Mouse (Mus musculus) midbrain, embryonic 15.5 days (tissue): ENCODE results near the gene Kcnj11. TPM values are rescaled to one million over a fixed set of nuclear protein-coding genes. Genes with fewer than 3 reads are reported as not detected.

Experiments
- ATAC-seq: fragments of 200-750 bp; cut with Nextera tagmentation; replicated peaks from 2 replicates; pipeline ENCODE4 v1.8.0; 2017; ENCODE audit warnings: moderate TSS enrichment
- H3K27ac ChIP-seq: fragments of 300-500 bp; sonication (generic); 2 replicates; pipeline ENCODE4 v1.5.1; 2015; ENCODE audit warnings: mild to moderate bottlenecking, inconsistent platforms
- H3K27me3 ChIP-seq: fragments of 300-500 bp; sonication (generic); replicated peaks from 2 replicates; pipeline ENCODE4 v1.6.1; 2015; ENCODE audit warnings: inconsistent platforms
- H3K36me3 ChIP-seq: fragments of 300-500 bp; sonication (generic); replicated peaks from 2 replicates; pipeline ENCODE4 v1.6.1; 2015; ENCODE audit warnings: inconsistent platforms
- H3K4me1 ChIP-seq: fragments of 300-500 bp; sonication (generic); 2 replicates; pipeline ENCODE4 v1.6.1; 2015; ENCODE audit warnings: inconsistent platforms
- H3K4me2 ChIP-seq: fragments of 300-500 bp; sonication (generic); 2 replicates; pipeline ENCODE4 v1.6.1; 2015; ENCODE audit warnings: inconsistent platforms, mild to moderate bottlenecking, moderate library complexity
- H3K4me3 ChIP-seq: fragments of 300-500 bp; sonication (generic); 2 replicates; pipeline ENCODE4 v1.5.1; 2015; ENCODE audit warnings: mild to moderate bottlenecking, inconsistent platforms
- H3K9ac ChIP-seq: fragments of 300-500 bp; sonication (generic); 2 replicates; pipeline ENCODE4 v1.6.1; 2015; ENCODE audit warnings: mild to moderate bottlenecking, inconsistent platforms
- H3K9me3 ChIP-seq: fragments of 300-500 bp; sonication (generic); 2 replicates; pipeline ENCODE4 v1.6.1; 2016; ENCODE audit warnings: inconsistent platforms
- WGBS: fragments of 180-500 bp; shearing (Covaris S2); methylation state at CpG from one replicate; pipeline ENCODE4 v1.1.7; 2015; ENCODE audit warnings: mixed read lengths; 5-methylcytosine and 5-hydroxymethylcytosine counted together
- polyA plus RNA-seq: library from polyadenylated mRNA; unstranded; fragments of >200 nt; fragmentation: Nextera tagmentation; extraction: Ambion mirVana; gene quantifications from 2 replicates; pipeline ENCODE4 v1.2.1, GENCODE M21; 2015

Kcnj11 gene
- polyA plus RNA-seq, result 2.3 and 2.4 TPM in 2 replicates

DNA sequence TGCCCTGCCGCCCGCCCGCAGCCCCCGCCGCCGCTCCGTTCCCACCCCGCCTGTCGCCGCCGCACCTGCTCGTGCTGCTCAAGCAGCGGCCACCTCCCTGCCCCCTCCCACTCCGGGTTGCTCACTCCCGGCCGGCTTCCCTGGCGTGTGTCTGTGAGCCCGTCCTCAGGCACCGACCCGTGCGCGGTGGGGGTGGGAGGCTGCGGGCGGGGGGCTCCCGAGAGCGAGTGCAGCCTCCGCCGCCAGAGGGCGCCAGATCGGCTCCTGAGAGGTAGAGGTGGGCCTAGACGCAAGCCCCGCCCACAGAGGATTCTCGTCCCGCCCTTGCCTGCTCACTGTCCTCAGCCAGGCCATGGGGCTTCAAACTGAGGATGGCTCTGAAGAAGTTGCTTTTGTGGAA, at the start of gene Kcnj11:
Kcnj11 (minus strand) TSS at position 202 of the 400 bp plus-strand sequence.
- peak within 1 kb of the TSS; percentile 65 for H3K4me3 ChIP-seq
- no peaks in the 10 kb centered on the region for H3K9me3 ChIP-seq
- H3K9ac ChIP-seq, result peak within 1 kb of the TSS; percentile 81
- WGBS, result 2% methylated on average over 20 of the region's 34 CpGs
- H3K36me3 ChIP-seq, result no peaks in the 10 kb centered on the region
- peaks cover 21% of the 10 kb centered on the region; the same call in 1 of the 2 replicates for H3K4me1 ChIP-seq
- peak; percentile 83 for ATAC-seq
- no peak within 1 kb of the TSS; the same call in 1 of the 2 replicates for H3K27ac ChIP-seq
- H3K4me2 ChIP-seq, result peak within 1 kb of the TSS; percentile 80
- H3K27me3 ChIP-seq, result peaks cover 3% of the 10 kb centered on the region; the same call in 1 of the 2 replicates

DNA sequence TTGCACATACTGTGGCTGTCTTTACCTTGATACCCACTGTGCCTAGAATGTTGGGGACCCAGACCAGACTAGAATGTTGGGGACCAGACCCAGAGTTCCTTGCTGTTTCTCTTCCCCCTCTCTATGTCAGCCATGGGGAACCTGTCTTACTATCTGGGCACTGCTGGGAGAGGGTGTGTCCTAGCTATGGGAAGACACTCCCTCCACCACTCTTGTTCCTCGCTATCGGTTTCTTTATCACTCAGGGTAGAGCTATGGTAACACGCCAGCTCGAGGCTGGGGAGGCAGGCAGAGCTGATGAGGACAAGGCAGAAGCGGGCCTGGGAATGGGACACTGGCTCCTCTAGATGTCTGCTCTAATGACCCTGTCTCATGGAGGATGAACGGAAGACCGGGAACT, 46.9 kb upstream of the Kcnj11 start:
- 95% methylated on average over 7 of the region's 7 CpGs for WGBS
- Histone ChIP-seq H3K4me3 (no peak overlapping the region), H3K27me3 (no peaks in the 10 kb centered on the region), H3K4me2 (no peak overlapping the region), H3K9me3 (no peaks in the 10 kb centered on the region), H3K9ac (no peak overlapping the region), H3K27ac (peak overlapping the region; percentile 65; the same call in 1 of the 2 replicates), H3K4me1 (peaks cover 16% of the 10 kb centered on the region), H3K36me3 (no peaks in the 10 kb centered on the region)
- ATAC-seq, result no peak

DNA sequence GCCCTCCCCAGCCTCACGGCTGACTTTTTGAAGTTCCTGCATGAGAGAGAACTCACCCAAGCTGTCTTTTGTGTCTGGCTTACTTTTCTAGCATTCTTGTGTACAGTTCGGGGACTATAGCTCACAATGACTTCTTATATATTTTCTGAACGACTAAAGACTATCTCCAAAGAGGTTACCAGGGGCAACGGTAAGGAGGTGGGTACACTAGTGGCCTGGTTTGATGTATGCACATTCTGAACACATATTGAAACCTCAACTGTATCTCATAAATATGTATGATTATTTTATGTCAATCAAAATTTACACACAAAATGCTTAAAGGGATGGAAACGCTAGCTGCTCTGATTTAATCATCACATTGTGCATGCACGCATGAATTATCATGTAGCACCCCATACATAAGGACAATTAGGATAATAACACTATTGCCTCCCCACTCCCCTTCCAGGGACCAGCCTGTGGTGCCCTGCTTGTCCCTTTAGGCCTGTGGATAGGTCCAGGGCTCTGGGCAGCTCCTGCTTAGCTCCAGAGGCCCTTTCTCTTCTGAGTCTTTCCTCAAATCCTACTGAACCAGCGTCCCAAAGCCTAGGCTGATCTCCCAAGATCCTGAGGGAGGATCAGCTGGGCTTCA, 46.2 kb upstream of the Kcnj11 start:
- Histone ChIP-seq H3K36me3 (no peaks in the 10 kb centered on the region), H3K4me2 (no peak overlapping the region), H3K9me3 (no peaks in the 10 kb centered on the region), H3K27ac (peak overlapping the region; percentile 65), H3K4me1 (peaks cover 16% of the 10 kb centered on the region), H3K4me3 (no peak overlapping the region), H3K9ac (no peak overlapping the region), H3K27me3 (no peaks in the 10 kb centered on the region)
- 49% methylated on average over 7 of the region's 7 CpGs for whole genome bisulfite sequencing
- 0 out of 2 replicates have a peak, but pooled peaks have one; percentile 56 for ATAC-seq

DNA sequence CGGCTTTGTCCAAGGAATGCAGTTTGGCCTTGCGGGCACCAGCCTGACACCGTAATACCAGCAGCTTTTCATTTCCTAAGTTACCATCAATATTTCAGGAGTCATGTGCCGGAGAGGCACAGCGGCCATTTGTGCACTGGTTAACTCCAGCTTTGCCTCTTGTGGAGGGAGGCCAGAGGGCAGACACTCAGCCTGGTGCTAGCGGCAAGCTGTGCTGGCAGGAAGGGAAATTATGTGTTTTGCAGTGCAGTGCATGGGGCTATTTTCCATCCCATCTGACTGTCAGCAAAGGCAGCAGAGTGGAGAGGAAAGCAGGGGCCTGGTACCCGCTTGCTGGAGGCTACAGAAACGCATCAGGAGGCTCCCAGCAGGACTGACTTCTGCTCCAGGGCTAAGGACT, 43.5 kb upstream of the Kcnj11 start:
- Histone ChIP-seq H3K4me1 (peaks cover 16% of the 10 kb centered on the region), H3K4me2 (no peak overlapping the region), H3K27ac (peak overlapping the region; percentile 36; the same call in 1 of the 2 replicates), H3K4me3 (no peak overlapping the region), H3K9ac (no peak overlapping the region), H3K27me3 (no peaks in the 10 kb centered on the region), H3K36me3 (no peaks in the 10 kb centered on the region), H3K9me3 (no peaks in the 10 kb centered on the region)
- ATAC-seq, result no peak
- WGBS, result 70% methylated on average over 8 of the region's 8 CpGs

DNA sequence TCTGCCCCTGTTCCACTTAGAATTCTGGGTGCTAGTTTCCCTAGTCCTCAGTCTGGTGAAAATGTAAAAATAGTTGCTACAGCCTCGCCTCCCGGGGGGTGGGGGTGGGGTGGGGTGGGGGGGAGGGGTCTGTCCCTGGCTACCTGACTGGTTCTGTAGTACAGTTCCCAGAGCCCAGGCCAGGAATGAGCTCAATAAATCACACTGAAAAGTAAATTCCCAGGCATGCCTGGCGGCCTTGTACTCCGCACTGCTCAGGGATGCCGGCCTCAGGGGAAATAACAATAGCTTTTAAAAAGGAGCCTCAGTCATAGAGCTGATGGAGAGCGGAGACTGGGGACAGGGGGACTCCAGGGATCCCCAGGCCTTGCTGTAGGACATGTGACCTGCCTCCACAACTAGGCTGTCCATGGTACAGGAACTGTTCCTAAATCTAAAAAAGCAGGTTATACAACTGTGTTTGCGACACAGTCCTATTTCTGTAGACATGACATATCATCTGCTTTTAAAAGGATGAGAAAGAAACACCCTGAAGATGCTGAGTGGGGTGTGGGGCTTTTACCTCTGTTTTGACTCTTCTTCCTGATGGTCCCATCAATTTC, 37.9 kb upstream of the Kcnj11 start:
- peaks cover 5% of the 10 kb centered on the region for H3K4me1 ChIP-seq
- no peak overlapping the region for H3K27ac ChIP-seq
- no peak overlapping the region for H3K4me3 ChIP-seq
- whole genome bisulfite sequencing, result 42% methylated on average over 7 of the region's 7 CpGs
- H3K27me3 ChIP-seq, result no peaks in the 10 kb centered on the region
- H3K4me2 ChIP-seq, result no peak overlapping the region
- no peak overlapping the region for H3K9ac ChIP-seq
- ATAC-seq, result no peak
- H3K9me3 ChIP-seq, result no peaks in the 10 kb centered on the region
- no peaks in the 10 kb centered on the region for H3K36me3 ChIP-seq

DNA sequence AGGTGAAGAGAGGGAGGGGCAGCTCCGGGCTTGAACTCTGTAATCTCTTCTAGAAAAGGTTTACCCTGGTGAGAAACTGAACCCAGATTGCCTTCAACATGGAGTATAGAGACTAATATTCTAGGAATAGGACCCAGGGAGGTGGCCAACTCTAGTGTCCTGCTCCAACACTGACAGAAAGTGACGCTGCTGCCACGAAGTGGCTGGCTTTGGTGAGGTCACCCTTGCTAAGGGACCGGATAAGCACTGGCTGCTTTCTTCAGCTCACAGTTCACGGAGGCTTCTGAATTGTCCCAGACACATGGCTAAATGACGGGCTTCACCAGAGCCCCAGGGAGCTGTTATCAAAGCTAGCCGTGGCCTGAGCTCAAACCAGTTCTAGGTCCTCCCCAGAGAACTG, 33.3 kb upstream of the Kcnj11 start:
- Histone ChIP-seq H3K4me2 (no peak overlapping the region), H3K9me3 (no peaks in the 10 kb centered on the region), H3K9ac (no peak overlapping the region), H3K4me1 (peaks cover 19% of the 10 kb centered on the region), H3K36me3 (no peaks in the 10 kb centered on the region), H3K27ac (no peak overlapping the region), H3K27me3 (no peaks in the 10 kb centered on the region), H3K4me3 (no peak overlapping the region)
- no peak for ATAC-seq
- WGBS, result 28% methylated on average over 7 of the region's 7 CpGs

DNA sequence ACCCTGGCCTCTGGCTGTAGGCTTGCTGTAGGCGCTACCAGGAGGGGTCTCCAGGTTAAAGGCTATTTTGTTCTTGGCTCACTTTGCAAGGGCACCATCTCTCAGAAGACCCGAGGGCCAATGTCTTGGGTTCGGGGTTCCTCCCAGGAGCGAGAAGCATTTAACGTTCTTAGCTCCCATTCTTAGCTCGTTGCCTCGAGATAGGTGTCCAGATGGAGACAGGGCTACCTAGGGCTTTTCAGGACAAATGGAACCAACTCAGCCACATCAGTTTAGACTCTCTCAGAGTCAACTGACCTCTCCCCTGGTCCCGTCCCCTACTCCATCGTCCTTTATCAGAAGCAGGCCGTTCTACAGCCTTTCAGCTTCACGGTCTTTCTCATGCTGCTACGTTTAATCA, 31.7 kb upstream of the Kcnj11 start:
- H3K4me2 ChIP-seq, result no peak overlapping the region
- peaks cover 19% of the 10 kb centered on the region for H3K4me1 ChIP-seq
- no peaks in the 10 kb centered on the region for H3K27me3 ChIP-seq
- H3K9me3 ChIP-seq, result no peaks in the 10 kb centered on the region
- no peaks in the 10 kb centered on the region for H3K36me3 ChIP-seq
- H3K27ac ChIP-seq, result no peak overlapping the region
- WGBS, result 91% methylated on average over 12 of the region's 12 CpGs
- no peak overlapping the region for H3K9ac ChIP-seq
- ATAC-seq, result no peak
- H3K4me3 ChIP-seq, result no peak overlapping the region

DNA sequence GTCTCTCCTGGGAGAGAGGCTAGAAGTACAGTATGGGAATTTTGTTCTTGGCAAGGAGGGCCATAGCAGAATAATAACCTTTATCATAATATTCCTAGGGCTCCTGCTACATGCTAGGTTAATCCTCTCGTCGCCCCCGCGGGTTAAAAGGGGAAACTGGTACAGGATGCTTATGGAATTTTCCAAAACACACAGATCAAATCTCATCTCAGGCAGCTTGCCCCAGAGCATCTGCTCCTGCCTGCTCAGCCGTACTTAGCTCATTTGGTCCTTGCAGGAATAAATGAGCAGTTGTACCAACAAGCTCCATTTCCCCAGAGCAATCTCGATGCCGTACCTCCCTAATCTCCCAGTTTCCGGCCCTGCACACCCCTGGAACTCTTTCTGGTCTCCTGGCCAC, 31.2 kb upstream of the Kcnj11 start:
- H3K27ac ChIP-seq, result no peak overlapping the region
- H3K27me3 ChIP-seq, result no peaks in the 10 kb centered on the region
- ATAC-seq, result no peak
- no peaks in the 10 kb centered on the region for H3K36me3 ChIP-seq
- H3K9ac ChIP-seq, result no peak overlapping the region
- 52% methylated on average over 8 of the region's 8 CpGs for WGBS
- no peak overlapping the region for H3K4me3 ChIP-seq
- no peaks in the 10 kb centered on the region for H3K9me3 ChIP-seq
- H3K4me1 ChIP-seq, result peaks cover 19% of the 10 kb centered on the region
- no peak overlapping the region for H3K4me2 ChIP-seq

DNA sequence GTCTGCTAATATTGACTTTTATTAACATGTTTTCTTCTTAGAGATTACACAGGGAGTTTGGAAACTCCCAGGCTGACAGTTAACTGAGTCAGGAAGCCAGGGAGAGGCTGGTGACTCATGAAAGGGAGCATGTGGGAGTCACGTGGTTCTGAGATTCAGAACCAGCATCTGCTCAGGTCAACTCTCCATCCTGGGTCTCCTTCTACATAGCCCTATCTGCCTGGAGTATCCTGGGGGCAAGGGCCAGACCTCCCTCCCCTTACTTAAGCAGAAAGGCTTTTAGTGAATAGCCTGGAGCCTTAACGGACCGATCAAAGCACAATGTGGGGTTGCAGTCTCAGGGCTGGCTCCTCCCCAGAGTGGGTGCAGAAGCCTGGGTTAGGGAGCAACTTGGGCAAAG, 30.7 kb upstream of the Kcnj11 start:
- no peaks in the 10 kb centered on the region for H3K36me3 ChIP-seq
- H3K4me2 ChIP-seq, result no peak overlapping the region
- H3K27ac ChIP-seq, result no peak overlapping the region
- no peaks in the 10 kb centered on the region for H3K27me3 ChIP-seq
- no peak for ATAC-seq
- no peak overlapping the region for H3K9ac ChIP-seq
- WGBS, result 18% methylated on average over 3 of the region's 3 CpGs
- peaks cover 19% of the 10 kb centered on the region for H3K4me1 ChIP-seq
- no peaks in the 10 kb centered on the region for H3K9me3 ChIP-seq
- H3K4me3 ChIP-seq, result no peak overlapping the region

DNA sequence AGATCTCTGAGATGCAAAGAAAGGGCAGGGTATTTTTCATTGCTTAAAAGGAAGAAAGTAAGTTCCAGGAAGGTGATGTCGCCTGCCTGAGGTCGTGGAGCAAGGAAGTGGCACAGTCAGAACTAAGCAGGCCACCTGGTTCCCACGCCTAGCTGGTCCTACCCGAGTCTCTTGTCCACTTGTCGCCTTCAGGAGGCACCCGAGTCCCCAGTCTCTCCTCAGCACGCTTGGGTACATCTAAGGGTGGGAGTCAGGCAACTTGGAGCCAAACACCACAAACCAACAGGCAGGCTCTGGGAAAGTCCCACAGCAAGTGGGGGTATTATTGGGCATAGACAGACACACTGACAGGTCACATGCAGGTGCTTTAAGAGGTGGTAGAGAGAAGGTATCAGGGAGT, 30.2 kb upstream of the Kcnj11 start:
- no peaks in the 10 kb centered on the region for H3K9me3 ChIP-seq
- ATAC-seq, result no peak
- no peak overlapping the region for H3K27ac ChIP-seq
- no peaks in the 10 kb centered on the region for H3K27me3 ChIP-seq
- no peak overlapping the region for H3K4me3 ChIP-seq
- H3K4me2 ChIP-seq, result no peak overlapping the region
- 80% methylated on average over 7 of the region's 7 CpGs for WGBS
- peaks cover 19% of the 10 kb centered on the region for H3K4me1 ChIP-seq
- no peaks in the 10 kb centered on the region for H3K36me3 ChIP-seq
- H3K9ac ChIP-seq, result no peak overlapping the region

DNA sequence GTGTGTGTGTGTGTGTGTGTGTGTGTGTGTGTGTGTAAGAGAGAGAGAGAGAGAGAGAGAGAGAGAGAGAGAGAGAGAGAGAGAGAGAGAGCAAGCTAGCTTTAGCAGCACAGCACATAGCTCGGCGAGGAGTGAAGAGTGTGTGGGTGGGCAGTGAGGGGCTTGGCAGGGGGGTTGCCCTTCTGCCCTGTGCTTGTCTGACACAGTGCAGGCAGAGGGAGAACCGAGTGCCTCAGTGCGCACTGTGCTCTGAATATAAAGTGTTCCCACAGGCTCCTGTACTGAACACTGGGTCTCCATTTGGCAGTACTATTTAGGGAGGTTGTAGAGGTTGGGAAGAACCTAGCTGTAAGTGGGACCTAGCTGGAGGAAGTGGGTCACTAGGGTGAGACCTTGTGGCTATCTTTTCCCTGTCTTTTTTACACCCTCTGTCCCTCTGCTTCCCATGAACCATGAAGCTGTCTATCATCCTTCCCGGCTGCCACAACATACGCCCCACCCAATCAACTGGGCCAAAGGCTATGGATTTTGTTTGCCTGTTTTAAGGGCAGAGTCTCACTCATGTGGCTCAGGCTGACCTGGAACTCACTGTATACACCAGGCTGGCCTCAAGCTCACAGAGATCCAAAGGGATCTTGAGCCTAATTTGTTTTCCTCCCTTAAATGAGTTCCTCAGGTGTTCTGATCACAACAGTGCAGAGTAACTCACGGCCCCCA, 29.1 kb upstream of the Kcnj11 start:
- peaks cover 16% of the 10 kb centered on the region for H3K4me1 ChIP-seq
- no peaks in the 10 kb centered on the region for H3K9me3 ChIP-seq
- no peak overlapping the region for H3K27ac ChIP-seq
- H3K4me3 ChIP-seq, result no peak overlapping the region
- no peak overlapping the region for H3K9ac ChIP-seq
- no peaks in the 10 kb centered on the region for H3K27me3 ChIP-seq
- ATAC-seq, result no peak
- 38% methylated on average over 7 of the region's 7 CpGs for WGBS
- no peak overlapping the region for H3K4me2 ChIP-seq
- H3K36me3 ChIP-seq, result no peaks in the 10 kb centered on the region

DNA sequence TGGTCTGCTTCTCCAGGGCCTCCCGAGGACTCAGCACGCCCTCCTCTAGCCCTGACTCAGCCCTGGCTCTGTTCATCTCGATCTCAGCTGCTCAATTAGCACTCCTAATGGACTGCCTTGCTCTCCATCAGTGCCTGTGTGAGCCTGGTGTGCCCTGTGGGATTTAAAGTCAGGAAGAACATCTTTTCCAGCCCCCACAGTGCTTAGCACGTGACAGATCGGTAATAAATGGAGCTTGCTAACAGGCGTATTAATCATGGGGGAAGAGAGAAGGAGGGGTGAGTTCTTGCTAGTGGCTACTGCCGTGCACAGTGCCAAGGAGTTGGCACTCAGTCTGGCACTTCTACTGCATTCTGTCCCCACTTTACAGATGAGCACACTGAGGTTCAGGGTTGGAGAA, 27.6 kb upstream of the Kcnj11 start:
- ATAC-seq, result 0 out of 2 replicates have a peak, but pooled peaks have one; percentile 32
- Histone ChIP-seq H3K9me3 (no peaks in the 10 kb centered on the region), H3K4me1 (peaks cover 14% of the 10 kb centered on the region; the same call in 1 of the 2 replicates), H3K4me2 (no peak overlapping the region), H3K4me3 (no peak overlapping the region), H3K9ac (no peak overlapping the region), H3K36me3 (no peaks in the 10 kb centered on the region), H3K27me3 (no peaks in the 10 kb centered on the region), H3K27ac (no peak overlapping the region)
- 27% methylated on average over 7 of the region's 7 CpGs for WGBS
